Mouse (Mus musculus) heart, postnatal 25 days (tissue): ENCODE data around the gene Tmem213. TPM values are rescaled to one million over a fixed set of nuclear protein-coding genes. Genes with fewer than 3 reads are reported as not detected.
A peak's percentile ranks its signal among the peaks of the same experiment; 100 is the strongest.

ENCODE experiments used
- DNase-seq: peaks from one replicate; pipeline ENCODE4 v3.0.0; 2022; ENCODE audit warnings: low spot score
- intact Hi-C: fragments of 180-260 bp; cut with DNase I; formaldehyde crosslinking; loops from one replicate; pipeline ENCODE4 v1.15.1; 2025
- total RNA-seq, 2 experiments: library from RNA; stranded (reverse); gene quantifications; 2 replicates each; pipeline ENCODE4 v1.2.3; 2021

The Tmem213 gene
- total RNA-seq, 2 experiments from 2014 or later, result not detected

DNA sequence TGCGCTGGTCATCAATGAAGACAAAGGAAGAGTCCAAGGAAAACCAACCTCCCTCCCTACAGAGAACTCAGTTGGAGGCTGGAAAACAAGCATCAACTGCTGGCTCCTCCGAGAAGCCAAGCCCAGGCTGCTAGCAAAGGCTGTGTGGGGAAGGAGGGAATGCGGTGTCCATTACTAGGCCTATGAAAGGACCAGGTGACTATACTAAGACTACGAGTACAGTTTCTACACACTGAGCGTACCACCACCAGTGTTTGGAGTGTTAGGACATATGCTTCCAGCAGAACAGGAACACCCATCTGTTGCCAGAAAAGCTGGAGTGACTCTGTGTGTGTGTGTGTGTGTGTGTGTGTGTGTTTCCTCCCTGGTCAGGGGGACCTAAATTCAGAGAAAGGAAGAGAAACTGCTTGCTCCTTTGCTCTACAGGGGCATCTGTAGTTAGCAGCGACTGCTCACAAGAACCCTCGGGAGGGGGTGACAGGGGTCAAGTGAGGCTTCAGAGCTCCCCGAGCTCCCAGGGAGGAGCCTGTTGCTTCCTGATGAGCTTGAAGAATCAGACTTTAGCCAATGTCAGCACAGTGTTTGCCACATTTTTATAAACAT lies 36.5 kb downstream of the Tmem213 start:
- intact Hi-C loops, result no loop called here
- DNase-seq, result no peak

DNA sequence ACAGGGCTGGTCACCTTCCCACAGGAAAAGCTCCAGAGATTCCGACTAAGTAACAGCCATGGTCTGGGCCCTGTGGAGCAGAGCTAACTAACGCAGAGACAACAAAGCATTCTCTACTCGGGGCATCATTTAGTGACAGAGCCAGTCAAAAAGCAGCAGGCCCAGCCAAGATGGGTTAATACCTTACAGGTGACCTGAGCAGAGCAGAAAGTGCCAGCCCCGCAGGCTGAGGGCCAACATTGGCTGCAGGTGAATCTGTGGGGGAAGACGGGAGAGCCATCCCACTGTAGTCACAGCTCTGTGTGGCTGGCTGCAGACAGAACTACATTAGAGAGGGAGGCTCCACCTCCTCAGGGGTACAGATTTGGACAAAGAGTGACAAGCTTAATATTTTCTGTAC lies 38.2 kb downstream of the Tmem213 start:
- DNase-seq, result no peak

DNA sequence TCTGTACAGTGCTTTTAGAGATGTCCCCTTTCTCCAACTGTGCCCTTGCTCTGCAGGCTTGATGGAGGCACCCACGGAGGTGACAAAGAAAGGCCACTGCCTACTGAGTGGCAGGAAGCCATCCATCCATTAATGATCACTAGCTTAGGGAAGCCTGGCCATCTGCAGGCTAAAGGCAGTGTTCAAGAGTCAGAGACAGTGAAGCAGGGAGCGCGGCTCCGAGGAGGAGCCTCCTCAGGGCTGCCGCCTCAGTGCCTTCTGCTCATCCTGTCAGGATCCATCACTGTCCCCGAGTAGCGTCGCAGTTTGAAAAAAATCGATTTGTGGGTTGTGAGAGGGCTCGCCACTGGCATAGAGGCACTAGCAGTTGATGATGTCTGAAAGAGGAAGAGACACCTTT lies 39.6 kb downstream of the Tmem213 start:
- intact Hi-C loops, result no loop called here
- DNase-seq, result no peak

More for the DNA sequence above, 38.2 kb downstream of the Tmem213 start:
- intact Hi-C loops, result no loop called here

GRCm38 (mm10) chr6:38149483-38149882 lies 40.4 kb downstream of the Tmem213 start:
- intact Hi-C loops, result no loop called here

GRCm38 (mm10) chr6:38152305-38152704 lies 43.2 kb downstream of the Tmem213 start:
- intact Hi-C loops, result no loop called here
- no peak for DNase-seq

More at GRCm38 (mm10) chr6:38149483-38149882, 40.4 kb downstream of the Tmem213 start:
- DNase-seq, result no peak

GRCm38 (mm10) chr6:38156204-38156603 lies 47.1 kb downstream of the Tmem213 start:
- intact Hi-C loops, result loop anchor here (5.0 kb wide), 1 partner anchor 149 kb away; no protein-coding TSS in a partner anchor
- no peak for DNase-seq

- no peak for DNase-seq
- intact Hi-C loops, result loop anchor here (2.0 to 5.0 kb wide), 2 partner anchors 97 to 151 kb away; partner anchors contain the start of gene D630045J12Rik
Measured at GRCm38 (mm10) chr6:38157925-38158324, 48.9 kb downstream of the Tmem213 start.

DNA sequence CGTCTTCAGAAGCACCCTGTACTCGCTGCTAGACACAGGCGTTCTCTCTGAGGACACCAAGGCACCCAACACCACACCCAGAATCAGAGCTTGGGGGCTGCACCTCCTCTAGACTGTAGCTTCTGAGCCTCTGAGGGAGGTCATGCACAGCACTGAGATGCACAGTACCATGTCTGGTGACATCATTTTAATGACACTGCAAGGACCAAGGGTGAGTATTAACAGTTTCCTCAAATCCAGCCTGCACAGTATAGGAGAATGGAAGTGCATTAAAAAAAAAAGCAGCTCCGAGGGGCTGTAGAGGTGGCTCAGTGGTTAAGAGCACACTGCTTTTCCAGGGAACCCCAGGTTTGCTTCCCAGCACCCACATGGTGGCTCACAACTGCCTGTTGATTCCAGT lies 50.5 kb downstream of the Tmem213 start:
- intact Hi-C loops, result loop anchor here (2.0 to 5.0 kb wide), 2 partner anchors 95 to 152 kb away; partner anchors contain the start of gene D630045J12Rik
- DNase-seq, result no peak

- DNase-seq, result peak; percentile 17
- intact Hi-C loops, result loop anchor here (2.0 kb wide), 1 partner anchor 167 kb away; no protein-coding TSS in a partner anchor
Measured at GRCm38 (mm10) chr6:38160102-38160501, 51.0 kb downstream of the Tmem213 start.

DNA sequence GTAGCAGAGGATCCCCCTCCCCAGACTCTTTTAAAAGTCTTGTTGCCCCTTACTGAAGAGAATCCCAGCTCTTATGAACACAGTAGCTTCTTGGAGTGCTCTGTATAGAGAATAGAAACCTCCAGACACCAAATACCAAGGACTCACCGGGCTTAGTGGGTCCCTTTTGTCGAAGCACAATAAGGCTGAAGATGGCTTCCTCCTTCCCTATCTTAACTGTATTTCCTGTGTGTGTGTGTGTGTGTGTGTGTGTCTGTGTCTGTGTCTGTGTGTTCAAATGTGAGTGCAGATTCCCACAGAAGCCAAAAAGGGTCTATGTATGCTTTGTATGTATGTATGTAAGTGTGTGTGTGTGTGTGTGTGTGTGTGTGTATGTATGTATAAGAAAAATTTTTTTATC lies 51.5 kb downstream of the Tmem213 start:
- intact Hi-C loops, result loop anchor here (2.0 kb wide), 1 partner anchor 166 kb away; no protein-coding TSS in a partner anchor
- DNase-seq, result no peak

GRCm38 (mm10) chr6:38162825-38163504 lies 53.9 kb downstream of the Tmem213 start:
- intact Hi-C loops, result no loop called here
- DNase-seq, result no peak

DNA sequence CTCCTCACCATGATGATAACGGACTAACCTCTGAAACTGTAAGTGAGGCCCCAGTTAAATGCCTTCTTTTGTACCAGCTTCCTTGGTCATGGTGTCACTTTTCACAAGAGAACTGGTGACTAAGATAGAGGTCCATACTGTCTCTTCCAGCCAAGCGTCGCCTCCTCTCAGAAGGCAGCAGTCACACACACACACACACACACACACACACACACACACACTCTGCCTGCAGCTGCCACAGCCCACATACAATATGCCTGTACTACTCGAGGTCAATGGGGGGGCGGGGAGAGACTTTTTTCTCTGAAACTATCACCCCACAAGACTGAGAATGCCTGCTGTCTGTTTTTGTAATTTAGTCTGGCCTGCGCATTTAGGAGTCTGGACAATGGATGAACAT lies 55.6 kb downstream of the Tmem213 start:
- intact Hi-C loops, result no loop called here
- DNase-seq, result no peak

- no peak for DNase-seq
- intact Hi-C loops, result no loop called here
Measured at GRCm38 (mm10) chr6:38165385-38165784, 56.3 kb downstream of the Tmem213 start.

Other genes with a start within 250 kb of the Tmem213 start
- 10 to 100 TPM; 29.0 to 33.9 TPM for gene Trim24, start 238.4 kb upstream of the Tmem213 start, total RNA-seq
- gene Svopl, start 62.3 kb upstream of the Tmem213 start, total RNA-seq, result under 1 TPM; 0.42 to 0.50 TPM
- 1 to 10 TPM; 2.1 to 3.4 TPM for gene Atp6v0a4, start 15.3 kb downstream of the Tmem213 start, total RNA-seq
- 1 to 10 TPM; 1.2 to 1.7 TPM for gene D630045J12Rik, start 144.8 kb downstream of the Tmem213 start, total RNA-seq
- gene Zc3hav1l, start 190.0 kb downstream of the Tmem213 start, total RNA-seq, result 1 to 10 TPM; 1.6 to 2.4 TPM
- gene Zc3hav1, start 245.3 kb downstream of the Tmem213 start, total RNA-seq, result 10 to 100 TPM; 12.6 to 15.3 TPM